Mouse (Mus musculus) G1E (cell line): Measurements from ENCODE around the gene Ak2. TPM values are rescaled to one million over a fixed set of nuclear protein-coding genes. Genes with fewer than 3 reads are reported as not detected.

ENCODE experiments used
- ATAC-seq: 2 replicates; pipeline ENCODE4 v1.8.0; 2016; ENCODE audit warnings: mild to moderate bottlenecking; ENCODE audit not compliant: insufficient number of reproducible peaks, poor library complexity, low FRiP score, severe bottlenecking; ENCODE audit errors: extremely low read depth
- DNase-seq: peaks from one replicate; pipeline ENCODE4 v3.0.0; 2012; ENCODE audit warnings: low spot score
- H3K27me3 ChIP-seq: 2 replicates; pipeline ENCODE4 v1.6.1; 2012; ENCODE audit warnings: mild to moderate bottlenecking, low read length, inconsistent platforms; ENCODE audit not compliant: insufficient read depth
- H3K36me3 ChIP-seq: replicated peaks from 2 replicates; pipeline ENCODE3; 2012; ENCODE audit warnings: mild to moderate bottlenecking, inconsistent platforms
- H3K4me1 ChIP-seq: 2 replicates; pipeline ENCODE4 v1.6.1; 2012; ENCODE audit warnings: low read depth, low read length, inconsistent platforms, mixed read lengths; ENCODE audit not compliant: insufficient read depth
- H3K4me3 ChIP-seq: 2 replicates; pipeline ENCODE4 v1.5.1; 2012; ENCODE audit warnings: low read depth, mild to moderate bottlenecking, inconsistent platforms, low read length, moderate library complexity, mixed read lengths
- H3K9me3 ChIP-seq: replicated peaks from 2 replicates; pipeline ENCODE4 v1.6.1; 2012; ENCODE audit warnings: inconsistent platforms
- CTCF ChIP-seq: IDR thresholded peaks from 2 replicates; pipeline ENCODE4 v1.5.1; 2012; ENCODE audit warnings: low read depth, low read length, inconsistent platforms, mixed read lengths
- GATA1 ChIP-seq: IDR thresholded peaks from 2 replicates; pipeline ENCODE4 v1.6.1; 2012; ENCODE audit warnings: borderline replicate concordance, low read length, inconsistent platforms, mixed read lengths
- GATA2 ChIP-seq: IDR thresholded peaks from 2 replicates; pipeline ENCODE4 v1.6.1; 2012; ENCODE audit warnings: low read depth, low read length, inconsistent platforms, borderline replicate concordance
- POLR2AphosphoS5 ChIP-seq: IDR thresholded peaks from 2 replicates; pipeline ENCODE4 v1.6.1; 2012; ENCODE audit warnings: low read depth, low read length, inconsistent platforms; ENCODE audit not compliant: insufficient replicate concordance
- TAL1 ChIP-seq: conservative IDR thresholded peaks from 2 replicates; pipeline ENCODE4 v1.6.1; 2012; ENCODE audit warnings: low read depth, low read length, inconsistent platforms, mixed read lengths
- polyA plus RNA-seq: library from polyadenylated mRNA; stranded (reverse); fragments of >175 nt; gene quantifications from 2 replicates; pipeline ENCODE4 v1.2.3, GENCODE M21; 2012
- total RNA-seq, 2 experiments: library from RNA; stranded (forward) in 1 of 2; stranded (reverse) in 1 of 2; fragments of 200-1000 nt in 1 of 2; fragments of >200 nt in 1 of 2; fragmentation: Nextera tagmentation in 1 of 2; gene quantifications; 2 replicates each; pipeline ENCODE4 v1.2.3; 2014 to 2017

The Ak2 gene
- total and polyA plus RNA-seq, 3 experiments: 103 to 209 (median 196) TPM

- no peak overlapping the region for H3K4me3 ChIP-seq
- H3K9me3 ChIP-seq: no peaks in the 10 kb centered on the region
- H3K36me3 ChIP-seq: peaks cover 95% of the 10 kb centered on the region
- TF ChIP-seq TAL1 (no peak), CTCF (no peak), GATA2 (no peak), GATA1 (no peak), POLR2AphosphoS5 (no peak)
- no peaks in the 10 kb centered on the region for H3K27me3 ChIP-seq
- no peak for ATAC-seq
- peaks cover 56% of the 10 kb centered on the region for H3K4me1 ChIP-seq
- DNase-seq: no peak
Measured at GRCm38 (mm10) chr4:129000786-129001185, 9.0 kb downstream of the Ak2 start.

DNA sequence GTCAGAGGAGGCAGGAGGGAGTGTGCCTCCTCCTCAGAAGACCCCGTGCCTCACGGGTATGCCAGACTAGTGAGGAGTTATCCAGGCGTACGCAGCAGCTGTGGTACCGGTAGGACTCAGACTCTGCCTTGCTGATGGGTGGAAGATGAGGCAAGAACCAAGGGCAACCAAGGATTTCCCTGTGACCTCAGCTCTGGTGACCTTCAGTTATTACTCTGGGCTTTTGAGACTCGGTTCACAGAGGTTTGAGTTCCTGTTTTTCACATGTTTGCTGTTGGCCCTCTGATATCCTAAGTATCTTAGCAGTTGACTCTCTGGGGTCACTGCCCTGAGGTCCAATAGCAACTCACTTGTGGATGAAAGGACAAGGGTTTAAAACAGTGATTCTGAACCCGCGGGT is 12.0 kb downstream of the Ak2 start:
- TF ChIP-seq CTCF: no peak
- TF ChIP-seq POLR2AphosphoS5: no peak
- TF ChIP-seq GATA2: no peak
- no peak for TF ChIP-seq GATA1
- TF ChIP-seq TAL1: no peak
- DNase-seq (no peak), ATAC-seq (no peak)
- Histone ChIP-seq H3K36me3 (peaks cover 95% of the 10 kb centered on the region), H3K27me3 (no peaks in the 10 kb centered on the region), H3K4me3 (no peak overlapping the region), H3K9me3 (no peaks in the 10 kb centered on the region), H3K4me1 (peaks cover 53% of the 10 kb centered on the region)

DNA sequence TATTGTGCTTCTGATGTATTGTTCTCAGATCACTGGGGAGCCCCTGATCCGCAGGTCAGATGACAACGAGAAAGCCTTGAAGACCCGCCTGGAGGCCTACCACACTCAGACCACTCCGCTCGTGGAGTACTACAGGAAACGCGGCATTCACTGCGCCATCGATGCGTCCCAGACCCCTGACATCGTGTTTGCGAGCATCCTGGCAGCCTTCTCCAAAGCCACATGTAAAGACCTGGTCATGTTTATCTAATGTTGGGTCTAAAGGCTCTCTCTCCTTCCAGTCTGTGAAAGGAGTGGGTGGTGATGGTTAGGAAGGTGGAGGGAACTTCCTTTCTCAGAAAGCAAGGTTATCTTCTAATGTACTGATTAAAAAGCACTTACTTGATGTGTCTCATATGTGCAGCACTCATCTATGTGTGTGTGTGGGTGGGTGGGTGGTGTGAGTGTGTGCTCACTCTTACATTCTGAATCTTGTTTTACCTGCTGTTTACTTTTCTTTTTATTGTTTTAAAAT is 16.3 kb downstream of the Ak2 start:
- no peak for ATAC-seq

GRCm38 (mm10) chr4:129008672-129009071 is 16.9 kb downstream of the Ak2 start:
- no peak for DNase-seq
- no peaks in the 10 kb centered on the region for H3K9me3 ChIP-seq
- no peak for TF ChIP-seq POLR2AphosphoS5
- TF ChIP-seq TAL1: 0 out of 2 replicates have a peak, but pooled peaks have one; percentile 20
- peaks cover 54% of the 10 kb centered on the region for H3K4me1 ChIP-seq
- peak; percentile 64 for ATAC-seq
- no peak overlapping the region for H3K4me3 ChIP-seq
- no peaks in the 10 kb centered on the region for H3K27me3 ChIP-seq
- peaks cover 93% of the 10 kb centered on the region for H3K36me3 ChIP-seq

More for the DNA sequence above, 16.3 kb downstream of the Ak2 start:
- no peaks in the 10 kb centered on the region for H3K27me3 ChIP-seq
- H3K4me3 ChIP-seq: no peak overlapping the region; the same call in 1 of the 2 replicates
- peaks cover 94% of the 10 kb centered on the region for H3K36me3 ChIP-seq
- no peak for DNase-seq
- peaks cover 56% of the 10 kb centered on the region for H3K4me1 ChIP-seq
- H3K9me3 ChIP-seq: no peaks in the 10 kb centered on the region
- TF ChIP-seq CTCF (no peak), GATA1 (no peak), TAL1 (no peak), POLR2AphosphoS5 (no peak), GATA2 (no peak)

- no peaks in the 10 kb centered on the region for H3K9me3 ChIP-seq
- no peak for TF ChIP-seq GATA2
- no peak for TF ChIP-seq POLR2AphosphoS5
- TF ChIP-seq CTCF: no peak
- no peak for TF ChIP-seq TAL1
- TF ChIP-seq GATA1: no peak
- DNase-seq: no peak
- no peaks in the 10 kb centered on the region; the same call in 1 of the 2 replicates for H3K27me3 ChIP-seq
- H3K4me3 ChIP-seq: no peak overlapping the region
- peaks cover 50% of the 10 kb centered on the region for H3K4me1 ChIP-seq
- peaks cover 87% of the 10 kb centered on the region for H3K36me3 ChIP-seq
- no peak for ATAC-seq
Measured at GRCm38 (mm10) chr4:129009521-129009920, 17.8 kb downstream of the Ak2 start.

DNA sequence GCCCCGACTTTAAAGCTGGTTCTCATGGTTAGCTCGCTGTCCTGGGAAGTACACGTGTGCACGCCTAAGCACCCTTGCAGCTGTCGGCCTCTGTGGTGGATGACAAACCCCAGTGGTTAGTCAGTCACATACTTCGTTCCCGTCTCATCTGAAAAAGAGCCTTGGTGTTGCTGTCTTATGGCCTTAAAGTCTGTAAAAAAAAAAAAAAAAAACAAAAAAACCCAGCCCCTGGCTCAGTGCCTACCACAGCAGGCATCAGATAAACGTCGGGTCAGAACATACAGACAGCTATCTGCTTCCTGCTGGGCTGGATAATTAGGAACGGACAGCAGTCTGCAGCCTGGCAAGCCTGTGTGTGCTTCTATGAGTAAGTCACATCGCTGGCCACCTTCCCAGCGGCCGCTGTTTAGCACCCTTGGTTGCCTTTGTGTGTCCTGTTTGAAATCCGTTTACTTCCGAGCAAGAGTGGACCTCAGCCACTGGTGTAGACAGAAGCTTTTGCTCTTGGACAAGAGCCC is 19.9 kb downstream of the Ak2 start:
- peaks cover 41% of the 10 kb centered on the region for H3K4me1 ChIP-seq
- H3K36me3 ChIP-seq: peaks cover 68% of the 10 kb centered on the region
- no peak for TF ChIP-seq POLR2AphosphoS5
- H3K27me3 ChIP-seq: peaks cover 3% of the 10 kb centered on the region
- ATAC-seq: peak; percentile 77
- DNase-seq: no peak
- H3K4me3 ChIP-seq: no peak overlapping the region
- no peaks in the 10 kb centered on the region for H3K9me3 ChIP-seq
